In genomic region chr7:27801137-27801536, GRCm38 (mm10) we compare ENCODE assay signal across 10 mouse cellular contexts. TPM values are rescaled to one million over a fixed set of nuclear protein-coding genes. Genes with fewer than 3 reads are reported as not detected.
DNase-seq lines count a peak whose midpoint lies in the region; ATAC-seq and TF ChIP-seq lines count a peak whose summit lies in the region.
"Had no signal": no experiment of that assay in that cellular context is flagged by ENCODE, and none has a peak within 500 bp of the region (broad histone marks: within the 10 kb centered on the region; RNA-seq: fewer than 3 reads in every experiment).

No protein-coding gene starts in this region.

- H3K4me3 ChIP-seq in gastrocnemius, adult 2 months: no peak overlapping the region
- H3K4me3 ChIP-seq in liver, embryonic 14.5 days (ENCODE audit: insufficient read depth in 1 of 2, low read depth in 2 of 2, low read length in 2 of 2): no peak overlapping the region
- H3K4me3 ChIP-seq: neural tube, embryonic 15.5 days had no signal

- no peak for TF ChIP-seq EP300 in liver, embryonic 14.5 days (IDR thresholded peaks at IDR 0.05; ENCODE audit: low read depth)

- H3K36me3 ChIP-seq in liver, embryonic 14.5 days (replicated peaks; ENCODE audit: control insufficient read depth, insufficient read depth, low read depth): no peaks in the 10 kb centered on the region
- H3K36me3 ChIP-seq: neural tube, embryonic 15.5 days had no signal

- intact Hi-C loops in gastrocnemius, adult 2 months (cut with DNase I): loop anchor here (10.0 kb wide), 1 partner anchor 66 kb away; the partner anchor contains the start of gene Zfp60

- no peak overlapping the region for H3K4me2 ChIP-seq in liver, embryonic 14.5 days (ENCODE audit: low read depth)
- H3K4me2 ChIP-seq: neural tube, embryonic 15.5 days had no signal

- no peak overlapping the region for H3K27ac ChIP-seq in gastrocnemius, adult 2 months
- H3K27ac ChIP-seq in liver, embryonic 14.5 days: no peak overlapping the region
- H3K27ac ChIP-seq: neural tube, embryonic 15.5 days had no signal

- H3K9me3 ChIP-seq in liver, embryonic 14.5 days (ENCODE audit: control insufficient read depth, low read length): no peaks in the 10 kb centered on the region
- H3K9me3 ChIP-seq: neural tube, embryonic 15.5 days had no signal

- no peak overlapping the region for H3K9ac ChIP-seq in liver, embryonic 14.5 days (replicated peaks)
- H3K9ac ChIP-seq: neural tube, embryonic 15.5 days had no signal

- peak; percentile 28; the same call in 1 of the 2 replicates for TF ChIP-seq CTCF in gastrocnemius, adult 2 months (IDR thresholded peaks at IDR 0.05)
- peak; percentile 12; the same call in 1 of the 2 replicates for TF ChIP-seq CTCF in liver, embryonic 14.5 days (IDR thresholded peaks at IDR 0.05; ENCODE audit: low read depth)

- ATAC-seq in liver, embryonic 14.5 days (ENCODE audit: insufficient read depth): no peak

- no peak for DNase-seq in gastrocnemius, adult 2 months
- DNase-seq in gastrocnemius, postnatal 4 days (ENCODE audit: low spot score in 2 of 2): no peak
- DNase-seq in liver, embryonic 14.5 days (ENCODE audit: low read depth in 3 of 3, low spot score in 3 of 3): no peak
- DNase-seq in liver (no peak), MN1 (ENCODE audit: low spot score) (peak; percentile 13)
- DNase-seq in mesoderm, embryonic 11.5 days (ENCODE audit: low read depth, low spot score): peak; percentile 4
- DNase-seq in gastrocnemius, adult 8-10 months (ENCODE audit: low spot score in 2 of 2): no peak
- no peak for DNase-seq in frontal cortex, postnatal 10 days (ENCODE audit: low spot score in 2 of 2)
- DNase-seq: spleen, adult 18-20 months had no signal

- peaks cover 0 to 3% of the 10 kb centered on the region in 2 experiments; a peak in 2 of 4 replicates for H3K4me1 ChIP-seq in liver, embryonic 14.5 days (replicated peaks; ENCODE audit: control insufficient read depth in 2 of 2, insufficient read depth in 2 of 2, low read length in 1 of 2)

- 44% methylated on average over 2 of the region's 2 CpGs for WGBS in liver, embryonic 14.5 days (ENCODE audit: insufficient replicate concordance)

- H3K27me3 ChIP-seq in liver, embryonic 14.5 days (ENCODE audit: control insufficient read depth, insufficient read depth, low read length): no peaks in the 10 kb centered on the region
- H3K27me3 ChIP-seq: neural tube, embryonic 15.5 days had no signal

RNA-seq across cellular contexts. Expression of gene Zfp626, which starts 5.9 kb away (rescaled TPM):
- total RNA-seq in gastrocnemius, adult 2 months (2021): 1 to 10 TPM; 4.0 to 5.0 TPM
- total RNA-seq in gastrocnemius, postnatal 4 days (2021): 1 to 10 TPM; 4.6 to 6.2 TPM
- 0.50 and 0.90 TPM in 2 replicates for polyA plus RNA-seq in liver, embryonic 14.5 days (2012; rRNA removed)
- polyA plus RNA-seq in liver, embryonic 14.5 days (2014; fragmentation: Nextera tagmentation; extraction: Ambion mirVana): 0.55 and 0.71 TPM in 2 replicates
- 1 to 10 TPM; 4.0 to 5.3 (median 4.4) TPM for total RNA-seq in gastrocnemius, adult 8-10 months (2022)

RNA-seq across cellular contexts. Expression of gene Zfp59, which starts 37.3 kb away (rescaled TPM):
- total RNA-seq in gastrocnemius, adult 2 months (2021): 1 to 10 TPM; 2.3 to 2.7 TPM
- total RNA-seq in gastrocnemius, postnatal 4 days (2021): 1 to 10 TPM; 2.8 to 3.0 TPM
- 0.42 and 0.68 TPM in 2 replicates for polyA plus RNA-seq in liver, embryonic 14.5 days (2012; rRNA removed)
- 1.5 and 1.9 TPM in 2 replicates for polyA plus RNA-seq in liver, embryonic 14.5 days (2014; fragmentation: Nextera tagmentation; extraction: Ambion mirVana)
- total RNA-seq in gastrocnemius, adult 8-10 months (2022): 1 to 10 TPM; 2.3 to 2.7 (median 2.6) TPM

RNA-seq across cellular contexts. Expression of gene Zfp607a, which starts 56.2 kb away (rescaled TPM):
- total RNA-seq in gastrocnemius, adult 2 months (2021): 1 to 10 TPM; 2.1 to 2.3 TPM
- total RNA-seq in gastrocnemius, postnatal 4 days (2021): 1 to 10 TPM; 3.5 to 4.3 TPM
- polyA plus RNA-seq in liver, embryonic 14.5 days (2012; rRNA removed): 0.35 and 0.59 TPM in 2 replicates
- 0.66 and 0.84 TPM in 2 replicates for polyA plus RNA-seq in liver, embryonic 14.5 days (2014; fragmentation: Nextera tagmentation; extraction: Ambion mirVana)
- 1 to 10 TPM; 1.7 to 2.9 (median 1.9) TPM for total RNA-seq in gastrocnemius, adult 8-10 months (2022)

Comparison
In these comparisons a context has a peak if more than half of its experiments do, and no peak if none do; other contexts are left out.
1. DNase-seq: peak in MN1 (single experiment) and mesoderm, embryonic 11.5 days (single experiment); none in gastrocnemius, adult 2 months (single experiment), gastrocnemius, postnatal 4 days (0 of 2), liver, embryonic 14.5 days (0 of 3), liver (single experiment), gastrocnemius, adult 8-10 months (0 of 2) and frontal cortex, postnatal 10 days (0 of 2).